Mouse (Mus musculus): Measurements from ENCODE around the gene Rab11fip4. TPM values are rescaled to one million over a fixed set of nuclear protein-coding genes. Genes with fewer than 3 reads are reported as not detected.

The Rab11fip4 gene
- total RNA-seq, 2 experiments from 2014 or later: 0.74 to 1.6 TPM

- no peak for DNase-seq
Measured at GRCm38 (mm10) chr11:79646467-79647070, 55.6 kb downstream of the Rab11fip4 start.

GRCm38 (mm10) chr11:79647071-79647501, 56.1 kb downstream of the Rab11fip4 start:
- intact Hi-C loops (cut with DNase I; ENCODE audit: low total_unique reads): no loop called here
- DNase-seq: no peak

More at GRCm38 (mm10) chr11:79646467-79647070, 55.6 kb downstream of the Rab11fip4 start:
- intact Hi-C loops (cut with DNase I; ENCODE audit: low total_unique reads): no loop called here

DNA sequence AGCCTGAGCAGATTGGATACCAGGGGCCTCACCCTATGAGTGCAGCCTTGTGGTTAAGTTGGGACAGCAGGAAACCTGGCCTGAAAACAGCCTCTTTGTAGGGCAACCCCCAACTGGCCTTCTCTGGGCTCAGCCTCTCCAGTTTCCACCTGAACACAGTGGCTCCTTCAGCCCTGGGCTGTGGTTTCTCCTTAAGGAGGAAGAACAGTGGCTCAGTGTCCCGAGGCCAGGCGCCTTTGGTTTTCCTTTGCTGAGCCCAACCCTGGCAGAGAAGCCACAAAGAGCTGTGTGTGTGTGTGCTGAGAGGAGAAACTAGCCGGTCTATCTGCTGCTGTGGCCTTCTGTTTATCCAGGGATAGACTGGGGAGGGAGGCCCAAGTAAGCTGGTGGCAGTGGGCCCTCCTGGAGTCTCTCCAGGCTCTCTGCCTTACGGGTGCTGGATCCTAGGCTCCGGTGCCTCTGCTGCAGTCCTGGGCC, 59.4 kb downstream of the Rab11fip4 start:
- intact Hi-C loops (cut with DNase I; ENCODE audit: low total_unique reads): no loop called here
- DNase-seq: no peak

GRCm38 (mm10) chr11:79652257-79652656, 61.2 kb downstream of the Rab11fip4 start:
- DNase-seq: no peak
- intact Hi-C loops (cut with DNase I; ENCODE audit: low total_unique reads): no loop called here

- DNase-seq: no peak
- intact Hi-C loops (cut with DNase I; ENCODE audit: low total_unique reads): no loop called here
Measured at GRCm38 (mm10) chr11:79652921-79653575, 62.0 kb downstream of the Rab11fip4 start.

DNA sequence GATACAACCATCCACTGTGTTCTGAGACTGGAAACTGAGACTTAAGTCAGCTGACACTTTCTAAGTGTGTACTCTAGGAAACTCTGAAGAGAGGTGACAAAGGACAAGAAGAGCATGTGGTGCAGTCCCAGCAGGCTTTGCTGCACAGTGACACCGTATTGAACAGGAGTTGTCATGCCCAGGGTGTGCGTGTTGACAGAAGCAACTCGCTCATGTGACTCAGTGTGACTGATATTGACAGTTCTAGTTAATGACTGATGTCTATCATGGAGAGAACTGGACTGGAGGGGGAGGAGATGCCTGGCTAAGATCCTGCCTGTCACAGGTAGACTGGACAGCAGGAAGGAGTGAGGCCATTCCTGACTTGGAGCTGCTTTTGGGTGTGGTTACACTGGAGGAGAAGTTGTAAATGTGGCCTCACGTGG, 63.4 kb downstream of the Rab11fip4 start:
- no peak for DNase-seq
- intact Hi-C loops (cut with DNase I; ENCODE audit: low total_unique reads): no loop called here

- no peak for DNase-seq
- intact Hi-C loops (cut with DNase I; ENCODE audit: low total_unique reads): no loop called here
Measured at GRCm38 (mm10) chr11:79655592-79655991, 64.6 kb downstream of the Rab11fip4 start.

GRCm38 (mm10) chr11:79656491-79656890, 65.5 kb downstream of the Rab11fip4 start:
- intact Hi-C loops (cut with DNase I; ENCODE audit: low total_unique reads): no loop called here
- no peak for DNase-seq

GRCm38 (mm10) chr11:79657053-79657452, 66.0 kb downstream of the Rab11fip4 start:
- intact Hi-C loops (cut with DNase I; ENCODE audit: low total_unique reads): no loop called here

DNA sequence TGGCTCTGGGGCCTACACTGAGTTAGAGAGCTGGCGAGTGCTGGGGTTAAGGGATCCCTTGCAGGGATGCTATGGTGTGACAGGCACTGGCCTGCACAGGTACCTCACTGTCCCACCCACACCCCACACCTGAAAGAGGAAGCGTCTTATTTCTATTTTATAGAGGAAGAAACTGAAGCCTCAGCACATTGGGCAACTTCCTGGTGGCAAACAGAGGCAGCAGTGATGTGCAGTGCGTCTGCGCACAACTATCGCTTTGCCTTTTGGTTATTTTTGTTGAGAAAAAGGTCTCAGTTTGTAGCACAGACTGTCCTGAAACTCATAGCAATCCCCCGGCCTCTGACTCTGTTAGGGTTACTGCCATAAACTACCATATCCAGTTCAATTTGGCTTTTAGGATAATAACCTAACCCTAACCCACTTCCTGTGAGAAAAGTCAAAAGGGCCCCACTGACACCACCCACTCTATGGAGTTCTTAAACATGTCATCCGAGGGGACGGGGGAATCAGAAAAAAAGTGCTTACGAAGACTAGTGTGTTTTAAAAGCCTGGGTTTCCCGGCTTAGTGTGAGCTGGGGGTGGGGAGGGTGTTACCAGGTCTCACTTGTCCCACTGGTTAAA, 67.3 kb downstream of the Rab11fip4 start:
- intact Hi-C loops (cut with DNase I; ENCODE audit: low total_unique reads): no loop called here
- DNase-seq: no peak

More at GRCm38 (mm10) chr11:79657053-79657452, 66.0 kb downstream of the Rab11fip4 start:
- DNase-seq: no peak

DNA sequence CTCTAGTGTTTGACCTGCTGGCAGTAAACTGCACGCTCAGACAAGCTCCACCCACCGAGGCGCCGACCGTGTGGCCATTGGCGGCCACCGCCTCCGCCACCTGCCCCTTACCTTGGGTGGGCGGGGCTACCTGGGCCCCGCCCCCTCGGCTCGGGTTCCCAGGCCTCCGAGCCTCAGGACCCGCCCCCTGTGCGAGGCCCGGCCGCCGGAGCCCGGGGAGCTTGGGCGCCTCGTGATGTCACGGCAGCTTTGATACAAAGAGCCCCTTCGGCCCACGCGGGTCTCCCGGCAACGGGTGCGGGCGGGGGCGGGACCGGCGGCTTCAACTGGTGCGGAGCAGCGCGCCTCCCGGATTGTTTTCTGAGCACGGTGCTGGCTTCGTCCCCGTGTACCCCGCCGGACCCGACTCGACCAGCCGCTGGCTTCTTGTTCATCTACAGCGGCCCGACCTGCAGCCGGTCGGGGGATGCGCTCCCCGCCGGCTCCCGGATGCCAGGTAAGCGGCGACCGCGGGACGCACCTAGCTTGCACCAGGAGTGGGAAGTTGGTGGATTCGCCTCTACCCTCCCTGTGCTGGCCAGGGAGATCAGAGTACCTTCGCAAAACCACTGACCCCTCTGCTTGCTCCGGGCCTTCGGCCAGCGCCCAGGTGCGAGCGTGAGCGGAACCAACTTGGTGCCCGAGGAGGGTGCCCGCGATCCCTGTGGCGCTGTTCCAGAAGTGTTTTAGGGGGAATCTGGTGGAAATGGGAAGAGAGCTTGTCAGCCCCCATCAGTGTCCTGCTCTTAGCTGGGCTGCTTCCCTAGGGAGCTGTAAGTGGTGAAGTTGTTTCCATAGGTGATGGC, 69.6 kb downstream of the Rab11fip4 start:
- intact Hi-C loops (cut with DNase I; ENCODE audit: low total_unique reads): no loop called here
- peak; percentile 29 for DNase-seq

GRCm38 (mm10) chr11:79661877-79662545, 71.0 kb downstream of the Rab11fip4 start:
- intact Hi-C loops (cut with DNase I; ENCODE audit: low total_unique reads): no loop called here
- DNase-seq: no peak

DNA sequence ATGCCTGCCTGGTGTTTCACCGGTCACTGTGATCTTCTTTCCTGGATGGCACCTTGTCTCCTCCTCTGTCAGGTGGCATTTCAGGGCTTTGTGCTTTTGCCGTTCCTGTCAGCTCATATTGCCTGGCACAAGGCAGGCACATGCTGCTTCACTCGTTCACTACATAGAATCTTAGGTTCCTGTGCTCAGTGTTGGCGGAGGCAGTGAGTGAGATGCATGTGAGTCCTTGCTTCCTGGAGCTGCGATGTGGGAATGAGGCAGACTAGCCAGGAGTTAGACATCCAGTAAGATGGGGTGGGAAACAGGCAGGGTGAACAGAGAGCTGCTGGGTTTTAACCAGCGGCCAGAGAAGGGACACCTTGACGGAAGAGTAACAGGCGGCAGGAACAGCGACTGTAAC, 72.1 kb downstream of the Rab11fip4 start:
- no peak for DNase-seq
- intact Hi-C loops (cut with DNase I; ENCODE audit: low total_unique reads): no loop called here

GRCm38 (mm10) chr11:79663570-79663969, 72.6 kb downstream of the Rab11fip4 start:
- no peak for DNase-seq
- intact Hi-C loops (cut with DNase I; ENCODE audit: low total_unique reads): no loop called here

DNA sequence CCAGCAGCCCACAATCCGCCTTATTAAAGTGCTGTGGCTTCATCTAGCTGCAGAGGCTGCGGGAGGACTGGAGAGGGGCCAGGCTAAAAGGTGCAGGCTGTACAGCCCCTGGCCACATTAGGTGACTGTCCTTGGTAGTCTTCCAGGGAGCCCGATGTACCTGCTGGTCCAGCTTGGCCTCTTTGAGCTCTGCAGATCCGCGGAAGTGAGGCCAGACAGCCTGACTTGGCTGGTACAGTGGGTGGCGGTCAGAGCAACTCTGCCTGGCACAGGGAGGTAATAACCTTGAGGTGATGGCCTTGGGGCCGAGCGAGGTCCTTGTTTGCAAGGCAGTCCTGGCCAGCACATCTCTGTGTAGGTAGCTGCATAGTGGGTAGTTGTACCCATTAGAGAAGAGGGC, 75.5 kb downstream of the Rab11fip4 start:
- DNase-seq: no peak
- intact Hi-C loops (cut with DNase I; ENCODE audit: low total_unique reads): no loop called here

DNA sequence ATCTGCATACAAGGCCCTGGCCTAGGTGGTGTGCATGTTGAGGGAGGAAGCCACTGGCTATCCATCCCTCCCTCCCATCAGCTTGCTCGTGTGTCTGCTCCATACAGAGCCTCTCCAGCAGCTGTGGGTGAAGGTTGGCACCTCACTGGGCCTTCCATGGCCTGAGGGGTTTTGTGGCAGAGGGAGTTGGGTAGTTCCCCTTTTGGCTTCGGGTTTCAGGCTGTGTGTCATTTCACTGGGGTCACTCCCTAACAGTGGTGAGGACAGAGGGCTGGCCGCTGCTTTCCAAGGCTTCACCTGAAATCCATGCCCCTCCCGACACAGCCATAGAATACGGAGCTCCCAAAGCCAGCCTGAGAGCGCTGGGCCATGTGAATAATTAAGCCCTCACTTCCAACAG, 78.2 kb downstream of the Rab11fip4 start:
- DNase-seq: no peak
- intact Hi-C loops (cut with DNase I; ENCODE audit: low total_unique reads): no loop called here

DNA sequence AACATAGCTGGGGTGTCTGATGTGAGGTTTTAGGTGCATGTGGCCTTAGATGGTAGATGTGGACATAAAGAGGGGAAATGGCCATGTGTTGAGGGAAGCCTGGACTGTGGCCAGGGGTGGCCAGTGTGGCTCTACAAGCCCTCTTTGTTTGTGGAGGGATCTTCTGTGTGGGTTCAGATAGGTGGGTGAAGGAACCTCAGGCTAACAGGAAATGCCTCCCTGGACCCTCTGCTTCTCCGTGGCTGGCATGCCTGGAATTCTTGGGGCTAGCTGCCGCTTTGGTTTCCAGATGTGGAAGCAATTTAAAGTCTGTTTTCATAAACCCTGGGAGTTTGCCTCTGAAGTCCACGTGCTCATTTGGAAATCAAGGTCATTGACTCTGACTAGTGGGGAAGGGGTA, 78.9 kb downstream of the Rab11fip4 start:
- no peak for DNase-seq
- intact Hi-C loops (cut with DNase I; ENCODE audit: low total_unique reads): no loop called here

DNA sequence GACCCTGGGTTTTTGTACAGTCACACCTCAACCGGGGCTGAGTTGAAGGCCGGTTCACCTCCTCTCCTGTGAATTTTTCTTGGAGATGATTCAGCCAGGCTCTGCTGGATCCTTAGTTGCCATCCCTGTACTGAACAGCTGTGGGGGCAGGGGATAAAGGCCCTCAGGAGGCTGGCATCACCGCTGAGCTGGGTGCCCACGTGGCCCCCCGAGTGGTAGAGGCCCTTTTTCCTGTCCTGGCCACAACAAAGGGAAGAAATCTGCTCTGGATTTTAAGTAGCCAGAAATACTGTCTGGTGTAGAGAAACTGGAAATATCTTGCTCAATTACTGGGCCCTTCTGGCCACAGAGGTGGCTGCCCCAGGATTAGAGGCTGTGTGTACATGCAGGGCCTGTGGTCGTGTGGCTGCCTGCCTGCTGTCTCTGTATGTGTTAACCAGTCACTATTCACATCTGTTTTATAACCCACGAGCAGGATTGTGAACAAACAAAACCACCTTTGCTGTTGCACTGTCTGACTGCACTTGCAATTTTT, 79.5 kb downstream of the Rab11fip4 start:
- DNase-seq: no peak
- intact Hi-C loops (cut with DNase I; ENCODE audit: low total_unique reads): no loop called here

DNA sequence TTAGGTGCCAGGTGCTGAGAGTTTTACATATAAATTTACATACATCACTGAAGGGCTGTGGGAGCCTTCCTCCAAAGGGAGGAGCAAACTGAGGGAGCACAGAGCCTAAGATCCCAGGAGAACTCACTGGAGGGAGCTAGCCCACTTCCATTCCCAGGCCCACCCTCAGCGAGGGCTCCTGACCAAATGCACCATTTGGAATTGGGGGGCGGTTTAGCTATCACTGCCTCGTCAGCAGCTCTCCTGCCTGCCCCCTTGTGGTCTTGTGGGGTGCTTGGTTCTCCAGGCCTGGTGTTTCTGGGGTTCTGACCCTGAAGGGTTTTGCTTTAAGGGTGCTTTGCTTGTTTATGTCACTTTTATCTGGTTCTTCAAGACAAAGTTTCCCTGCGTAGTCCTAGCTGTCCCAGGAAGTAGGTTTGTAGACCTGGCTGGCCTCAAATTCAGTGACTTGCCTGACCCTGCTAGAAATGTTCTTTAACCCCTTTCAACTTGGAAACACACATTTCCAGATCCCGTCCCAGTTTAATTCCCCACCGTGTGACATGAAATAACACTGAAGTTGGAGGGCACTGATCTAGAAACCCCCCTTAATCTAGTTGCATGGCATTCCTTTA, 80.8 kb downstream of the Rab11fip4 start:
- DNase-seq: peak; percentile 30
- intact Hi-C loops (cut with DNase I; ENCODE audit: low total_unique reads): no loop called here
